Mouse (Mus musculus): ENCODE measurements around the gene Zfp39. TPM values are rescaled to one million over a fixed set of nuclear protein-coding genes. Genes with fewer than 3 reads are reported as not detected.

Gene Zfp39
- polyA plus RNA-seq, 1 experiment from 2014 or later, result 8.8 TPM

DNA sequence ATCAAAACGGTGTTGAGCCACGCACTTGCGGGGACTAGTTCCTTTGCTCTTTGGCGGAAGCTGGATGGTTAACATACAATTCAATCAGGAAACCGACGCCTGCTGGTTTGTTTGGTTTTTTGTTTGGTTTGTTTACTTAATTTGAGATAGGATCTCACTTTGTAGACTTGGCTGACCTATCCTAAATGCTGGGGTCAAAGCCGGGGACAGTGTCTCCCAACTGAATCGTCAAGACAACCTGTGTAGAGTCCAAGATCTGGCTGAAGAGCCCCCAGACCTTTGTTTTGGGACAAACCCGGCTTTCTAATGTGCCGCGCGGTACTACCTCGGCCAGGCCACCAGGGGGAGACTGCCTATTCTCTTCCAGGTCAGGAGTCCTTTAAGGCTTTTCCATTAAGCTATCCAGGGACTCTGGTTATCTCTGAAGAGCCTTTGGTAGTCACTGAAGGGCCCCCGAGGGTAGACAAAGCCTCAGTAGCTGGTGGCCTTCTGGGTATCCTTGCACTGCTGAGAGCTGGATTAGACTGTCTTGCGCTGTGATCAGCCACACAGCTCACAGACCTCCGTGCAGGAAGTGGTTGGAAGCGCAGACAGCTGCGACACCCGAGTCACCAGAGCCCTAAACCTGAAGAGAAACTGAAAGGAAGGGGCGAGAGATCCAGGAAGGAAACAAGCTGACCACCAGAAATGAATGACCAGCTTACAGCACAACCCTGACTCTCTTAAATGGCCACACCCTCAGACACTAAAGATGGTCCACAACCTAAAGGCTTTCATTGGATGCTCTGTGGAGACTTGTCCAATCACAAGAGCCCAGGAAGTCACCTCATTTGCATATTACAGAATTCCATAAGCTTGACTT, 24.0 kb upstream of the Zfp39 start:
- 0 out of 2 replicates have a peak overlapping the region, but pooled peaks have one; percentile 0 for H3K4me2 ChIP-seq (ENCODE audit: low read depth, low read length, severe bottlenecking)
- no peak overlapping the region for H3K4me3 ChIP-seq (ENCODE audit: low read depth, low read length)
- no peaks in the 10 kb centered on the region for H3K27me3 ChIP-seq (ENCODE audit: control insufficient read depth, insufficient read depth, low read length)
- H3K36me3 ChIP-seq (ENCODE audit: control insufficient read depth, insufficient read depth, low read length), result peaks cover 8% of the 10 kb centered on the region; the same call in 1 of the 2 replicates
- H3K9ac ChIP-seq (ENCODE audit: low read length), result 0 out of 2 replicates have a peak overlapping the region, but pooled peaks have one; percentile 2
- no peaks in the 10 kb centered on the region for H3K4me1 ChIP-seq (replicated peaks; ENCODE audit: control insufficient read depth, insufficient read depth, low read length)
- ATAC-seq (replicated peaks; ENCODE audit: low FRiP score) (peak; percentile 72), DNase-seq (ENCODE audit: low spot score) (peak; percentile 88)
- no peak overlapping the region for H3K27ac ChIP-seq (ENCODE audit: low read depth, low read length)
- no peaks in the 10 kb centered on the region for H3K9me3 ChIP-seq (ENCODE audit: control insufficient read depth, low read length)
- 41% methylated on average over 20 of the region's 20 CpGs for whole genome bisulfite sequencing

DNA sequence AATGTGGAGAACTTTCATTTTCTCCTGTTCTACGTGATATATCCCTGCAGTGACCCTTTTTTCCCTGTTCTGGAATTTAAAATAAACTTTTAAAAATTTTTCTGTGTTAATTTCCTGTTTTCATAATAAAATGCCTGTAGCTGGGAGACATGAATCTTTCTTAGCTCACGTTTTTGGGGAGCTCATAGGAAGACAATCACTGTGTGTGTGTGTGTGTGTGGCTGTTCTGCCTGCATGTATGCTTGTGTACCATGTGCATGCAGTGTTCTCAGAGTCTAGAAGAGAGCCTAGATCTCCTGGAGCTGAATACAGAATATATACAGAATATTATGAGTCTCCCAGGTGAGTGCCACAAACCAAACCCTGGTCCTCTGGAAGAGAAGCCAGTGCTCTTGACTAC, 23.0 kb upstream of the Zfp39 start:
- WGBS, result 84% methylated on average over 2 of the region's 2 CpGs
- no peak for ATAC-seq (replicated peaks; ENCODE audit: low FRiP score)
- H3K4me3 ChIP-seq (ENCODE audit: low read depth, low read length), result no peak overlapping the region
- H3K9ac ChIP-seq (ENCODE audit: low read length), result no peak overlapping the region
- H3K9me3 ChIP-seq (ENCODE audit: control insufficient read depth, low read length), result no peaks in the 10 kb centered on the region
- no peak overlapping the region for H3K27ac ChIP-seq (ENCODE audit: low read depth, low read length)
- H3K4me2 ChIP-seq (ENCODE audit: low read depth, low read length, severe bottlenecking), result no peak overlapping the region
- H3K27me3 ChIP-seq (ENCODE audit: control insufficient read depth, insufficient read depth, low read length), result no peaks in the 10 kb centered on the region
- peaks cover 4% of the 10 kb centered on the region; the same call in 1 of the 2 replicates for H3K36me3 ChIP-seq (ENCODE audit: control insufficient read depth, insufficient read depth, low read length)
- DNase-seq (ENCODE audit: low spot score), result no peak
- H3K4me1 ChIP-seq (replicated peaks; ENCODE audit: control insufficient read depth, insufficient read depth, low read length), result no peaks in the 10 kb centered on the region

DNA sequence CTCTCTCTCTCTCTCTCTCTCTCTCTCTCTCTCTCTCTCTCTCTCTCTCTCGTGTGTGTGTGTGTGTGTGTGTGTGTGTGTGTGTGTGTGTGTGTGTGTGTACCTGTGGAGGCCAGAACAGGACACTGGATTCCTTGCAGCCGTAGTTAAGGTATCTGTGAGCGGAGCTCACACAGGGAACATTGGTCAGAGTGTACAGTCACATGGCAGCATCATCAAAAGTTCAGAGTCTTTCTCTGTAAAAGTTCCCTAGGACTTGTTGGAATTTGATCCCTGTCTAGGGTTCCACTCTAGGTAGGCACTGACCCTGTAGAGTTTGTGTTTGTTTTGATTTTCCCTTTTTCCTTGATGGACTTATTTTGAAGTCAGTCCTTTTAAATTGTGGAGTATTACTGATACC, 22.6 kb upstream of the Zfp39 start:
- 87% methylated on average over 2 of the region's 3 CpGs for WGBS

DNA sequence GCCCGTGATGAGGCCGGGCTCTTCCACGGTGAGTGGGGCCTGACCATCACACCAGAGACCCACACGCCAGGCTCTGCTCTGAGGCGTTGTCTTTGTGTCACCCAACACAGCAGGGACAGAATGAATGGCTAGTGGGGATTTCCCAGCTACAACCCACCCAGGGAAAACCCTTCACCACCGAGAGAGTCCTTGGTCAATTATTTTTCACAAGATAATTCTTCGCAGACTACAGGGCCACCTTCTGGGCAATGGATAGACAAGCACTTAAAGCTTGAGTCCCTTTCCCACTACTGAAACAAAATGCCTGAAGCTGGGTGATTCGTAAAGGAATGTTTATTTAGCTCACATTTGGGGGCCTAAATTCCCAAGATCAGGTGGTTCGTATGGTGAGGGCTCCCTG, 18.4 kb upstream of the Zfp39 start:
- Histone ChIP-seq H3K27me3 (ENCODE audit: control insufficient read depth, insufficient read depth, low read length) (no peaks in the 10 kb centered on the region), H3K4me1 (replicated peaks; ENCODE audit: control insufficient read depth, insufficient read depth, low read length) (no peaks in the 10 kb centered on the region), H3K27ac (ENCODE audit: low read depth, low read length) (no peak overlapping the region), H3K4me3 (ENCODE audit: low read depth, low read length) (no peak overlapping the region), H3K36me3 (ENCODE audit: control insufficient read depth, insufficient read depth, low read length) (no peaks in the 10 kb centered on the region), H3K9me3 (ENCODE audit: control insufficient read depth, low read length) (no peaks in the 10 kb centered on the region), H3K4me2 (ENCODE audit: low read depth, low read length, severe bottlenecking) (no peak overlapping the region), H3K9ac (ENCODE audit: low read length) (no peak overlapping the region)
- ATAC-seq (replicated peaks; ENCODE audit: low FRiP score) (no peak), DNase-seq (ENCODE audit: low spot score) (no peak)
- 79% methylated on average over 9 of the region's 9 CpGs for WGBS

More for the DNA sequence above, 22.6 kb upstream of the Zfp39 start:
- Histone ChIP-seq H3K27ac (ENCODE audit: low read depth, low read length) (no peak overlapping the region), H3K4me1 (replicated peaks; ENCODE audit: control insufficient read depth, insufficient read depth, low read length) (no peaks in the 10 kb centered on the region), H3K4me2 (ENCODE audit: low read depth, low read length, severe bottlenecking) (no peak overlapping the region), H3K9me3 (ENCODE audit: control insufficient read depth, low read length) (no peaks in the 10 kb centered on the region), H3K9ac (ENCODE audit: low read length) (no peak overlapping the region), H3K4me3 (ENCODE audit: low read depth, low read length) (no peak overlapping the region), H3K36me3 (ENCODE audit: control insufficient read depth, insufficient read depth, low read length) (peaks cover under 1% of the 10 kb centered on the region; the same call in 1 of the 2 replicates), H3K27me3 (ENCODE audit: control insufficient read depth, insufficient read depth, low read length) (no peaks in the 10 kb centered on the region)
- ATAC-seq (replicated peaks; ENCODE audit: low FRiP score) (no peak), DNase-seq (ENCODE audit: low spot score) (no peak)

DNA sequence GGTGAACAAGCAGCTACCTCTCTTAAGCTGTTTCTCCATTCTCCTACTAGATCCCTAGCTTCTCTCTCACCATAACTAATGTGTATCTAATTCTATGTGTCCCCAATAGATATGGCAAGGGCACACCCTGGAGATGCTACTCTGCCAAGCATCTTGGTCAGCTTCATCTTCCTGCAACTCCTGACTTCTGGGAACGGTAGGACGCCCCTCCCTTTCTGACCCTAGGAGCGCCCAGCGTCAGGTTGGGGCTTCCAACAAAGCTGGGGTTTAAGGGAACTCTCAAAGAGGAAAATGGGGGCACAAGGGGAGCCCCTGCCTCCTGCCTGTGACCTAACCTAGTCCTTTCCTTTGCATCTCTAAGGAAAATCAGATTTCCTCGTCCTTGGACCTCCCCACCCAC, 14.7 kb upstream of the Zfp39 start:
- no peaks in the 10 kb centered on the region for H3K36me3 ChIP-seq (ENCODE audit: control insufficient read depth, insufficient read depth, low read length)
- H3K4me1 ChIP-seq (replicated peaks; ENCODE audit: control insufficient read depth, insufficient read depth, low read length), result 0 out of 2 replicates have a peak, but pooled peaks cover 2% of the 10 kb centered on the region
- ATAC-seq (replicated peaks; ENCODE audit: low FRiP score) (no peak), DNase-seq (ENCODE audit: low spot score) (no peak)
- H3K9ac ChIP-seq (ENCODE audit: low read length), result no peak overlapping the region
- WGBS, result 73% methylated on average over 5 of the region's 5 CpGs
- H3K9me3 ChIP-seq (ENCODE audit: control insufficient read depth, low read length), result no peaks in the 10 kb centered on the region
- no peak overlapping the region for H3K27ac ChIP-seq (ENCODE audit: low read depth, low read length)
- no peak overlapping the region for H3K4me2 ChIP-seq (ENCODE audit: low read depth, low read length, severe bottlenecking)
- no peak overlapping the region for H3K4me3 ChIP-seq (ENCODE audit: low read depth, low read length)
- H3K27me3 ChIP-seq (ENCODE audit: control insufficient read depth, insufficient read depth, low read length), result no peaks in the 10 kb centered on the region

DNA sequence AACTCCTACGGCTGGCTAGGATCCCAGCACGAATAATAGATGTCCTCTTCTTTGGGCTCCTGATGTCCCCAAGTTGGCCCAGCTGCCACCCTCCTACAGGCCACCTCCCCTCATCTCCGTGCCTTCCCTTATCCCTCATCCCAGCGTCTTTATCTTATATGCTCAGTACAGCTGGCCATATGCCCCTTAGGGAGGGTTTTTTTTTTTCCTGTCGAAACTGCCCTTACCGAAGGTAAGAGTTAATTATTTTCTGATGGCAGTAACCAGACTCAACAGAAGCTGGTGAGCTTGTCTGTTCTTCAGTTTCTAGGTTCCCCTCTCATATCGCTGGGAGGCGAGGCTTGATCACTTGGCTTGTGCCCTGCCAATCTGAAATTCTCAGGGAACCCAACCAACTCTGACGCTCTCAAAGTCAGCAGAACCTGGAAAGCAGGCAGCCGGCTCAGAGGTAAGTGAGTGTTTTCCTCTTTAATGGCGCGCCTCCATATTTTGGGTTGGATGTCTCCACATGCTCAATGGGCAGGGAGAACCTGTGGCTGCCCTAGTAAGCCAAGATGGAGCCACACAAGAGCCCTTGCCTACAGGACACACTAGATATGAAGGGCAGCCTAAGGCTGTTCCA, 13.8 kb upstream of the Zfp39 start, which contains the start of gene Btnl10:
Gene Btnl10 (plus strand): TSS at position 164 of the 622 bp plus-strand sequence.
- ATAC-seq (replicated peaks; ENCODE audit: low FRiP score) (no peak), DNase-seq (ENCODE audit: low spot score) (no peak)
- H3K9me3 ChIP-seq (ENCODE audit: control insufficient read depth, low read length), result no peaks in the 10 kb centered on the region
- no peaks in the 10 kb centered on the region for H3K27me3 ChIP-seq (ENCODE audit: control insufficient read depth, insufficient read depth, low read length)
- H3K27ac ChIP-seq (ENCODE audit: low read depth, low read length), result no peak within 1 kb of the TSS
- 86% methylated on average over 12 of the region's 12 CpGs for WGBS
- H3K9ac ChIP-seq (ENCODE audit: low read length), result no peak within 1 kb of the TSS
- no peaks in the 10 kb centered on the region for H3K36me3 ChIP-seq (ENCODE audit: control insufficient read depth, insufficient read depth, low read length)
- H3K4me1 ChIP-seq (replicated peaks; ENCODE audit: control insufficient read depth, insufficient read depth, low read length), result 0 out of 2 replicates have a peak, but pooled peaks cover 2% of the 10 kb centered on the region
- H3K4me2 ChIP-seq (ENCODE audit: low read depth, low read length, severe bottlenecking), result no peak within 1 kb of the TSS
- H3K4me3 ChIP-seq (ENCODE audit: low read depth, low read length), result no peak within 1 kb of the TSS

DNA sequence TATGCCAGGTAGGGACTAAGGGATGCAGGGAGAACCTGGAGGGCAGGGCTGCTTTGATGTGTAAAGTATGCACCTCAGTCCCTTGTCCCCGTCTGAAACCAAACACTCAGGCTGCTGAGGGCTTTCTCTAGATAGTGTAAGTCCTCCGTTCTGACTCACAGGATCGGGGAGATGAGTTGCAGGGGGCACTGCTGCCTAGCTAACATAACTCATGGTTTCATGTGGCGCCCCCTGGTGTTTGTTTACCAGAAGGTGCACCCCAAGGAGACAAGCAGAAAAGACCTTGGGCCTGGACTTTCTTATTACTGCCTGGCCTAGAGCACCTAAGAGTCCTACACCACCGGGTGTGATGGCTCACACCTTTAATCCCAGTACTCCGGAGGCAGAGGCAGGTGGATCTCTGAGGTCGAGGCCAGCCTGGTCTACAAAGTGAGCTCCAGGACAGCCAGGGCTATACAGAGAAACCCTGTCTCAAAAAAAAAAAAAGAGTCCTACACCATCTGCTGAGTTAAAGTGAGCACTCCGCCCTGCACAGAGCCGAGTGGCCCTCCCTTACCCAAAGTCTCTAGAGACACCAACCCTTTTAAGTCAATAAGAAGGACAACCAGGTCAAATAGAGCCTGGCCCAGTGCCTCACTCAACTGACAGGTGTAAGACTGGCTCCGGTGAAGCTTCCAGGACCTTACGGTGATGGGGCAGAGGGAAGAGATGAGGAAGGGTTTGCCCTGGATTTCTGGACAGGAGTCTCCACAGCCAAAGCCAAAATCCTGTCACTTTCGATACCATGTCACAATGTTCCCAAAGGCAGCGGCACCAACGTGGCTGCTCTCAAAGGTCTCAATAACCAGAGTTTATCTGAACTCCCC, 13.1 kb upstream of the Zfp39 start:
- no peak overlapping the region for H3K4me3 ChIP-seq (ENCODE audit: low read depth, low read length)
- 55% methylated on average over 14 of the region's 14 CpGs for WGBS

DNA sequence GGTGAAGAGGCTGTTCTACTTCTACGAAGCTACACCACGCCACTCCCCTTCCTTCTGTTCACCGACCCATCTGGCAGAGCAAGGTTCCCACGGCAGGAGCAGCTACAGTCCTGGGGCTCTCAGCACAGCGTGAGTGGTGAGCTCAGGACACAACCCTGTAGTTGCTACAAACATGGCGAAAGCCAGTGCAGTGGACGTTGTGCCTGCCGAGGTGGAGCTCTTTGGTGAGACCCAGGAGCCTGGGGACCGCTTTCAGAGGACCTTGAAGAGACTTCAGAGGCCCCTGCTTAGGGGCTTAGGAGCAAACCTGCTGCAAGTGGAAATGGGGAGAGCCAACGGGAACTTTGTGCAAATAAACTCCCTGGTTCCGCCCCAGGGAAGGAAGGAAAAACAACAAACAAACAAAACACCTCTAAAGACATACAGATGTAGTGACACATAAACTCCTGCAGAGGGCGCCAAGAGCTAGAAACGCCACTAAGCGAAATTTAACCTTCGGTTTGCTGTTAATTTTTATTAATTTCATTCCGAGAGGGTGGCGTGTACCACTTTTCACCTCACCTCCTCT, 10.5 kb upstream of the Zfp39 start:
- 22% methylated on average over 17 of the region's 17 CpGs for WGBS
- peak; percentile 60 for DNase-seq (ENCODE audit: low spot score)
- H3K27me3 ChIP-seq (ENCODE audit: control insufficient read depth, insufficient read depth, low read length), result no peaks in the 10 kb centered on the region
- 0 out of 2 replicates have a peak, but pooled peaks cover 2% of the 10 kb centered on the region for H3K4me1 ChIP-seq (replicated peaks; ENCODE audit: control insufficient read depth, insufficient read depth, low read length)
- no peak overlapping the region for H3K27ac ChIP-seq (ENCODE audit: low read depth, low read length)
- H3K4me3 ChIP-seq (ENCODE audit: low read depth, low read length), result peak overlapping the region; percentile 22
- H3K9ac ChIP-seq (ENCODE audit: low read length), result peak overlapping the region; percentile 48
- no peak for ATAC-seq (replicated peaks; ENCODE audit: low FRiP score)
- no peaks in the 10 kb centered on the region for H3K9me3 ChIP-seq (ENCODE audit: control insufficient read depth, low read length)
- H3K36me3 ChIP-seq (ENCODE audit: control insufficient read depth, insufficient read depth, low read length), result no peaks in the 10 kb centered on the region
- peak overlapping the region; percentile 46 for H3K4me2 ChIP-seq (ENCODE audit: low read depth, low read length, severe bottlenecking)

More for the DNA sequence above, 13.1 kb upstream of the Zfp39 start:
- no peak overlapping the region for H3K9ac ChIP-seq (ENCODE audit: low read length)
- no peak overlapping the region for H3K27ac ChIP-seq (ENCODE audit: low read depth, low read length)
- no peaks in the 10 kb centered on the region for H3K27me3 ChIP-seq (ENCODE audit: control insufficient read depth, insufficient read depth, low read length)
- H3K4me1 ChIP-seq (replicated peaks; ENCODE audit: control insufficient read depth, insufficient read depth, low read length), result 0 out of 2 replicates have a peak, but pooled peaks cover 2% of the 10 kb centered on the region
- H3K9me3 ChIP-seq (ENCODE audit: control insufficient read depth, low read length), result no peaks in the 10 kb centered on the region
- ATAC-seq (replicated peaks; ENCODE audit: low FRiP score) (no peak), DNase-seq (ENCODE audit: low spot score) (peak; percentile 74)
- H3K36me3 ChIP-seq (ENCODE audit: control insufficient read depth, insufficient read depth, low read length), result no peaks in the 10 kb centered on the region
- no peak overlapping the region for H3K4me2 ChIP-seq (ENCODE audit: low read depth, low read length, severe bottlenecking)

All from forebrain, embryonic 11.5 days (tissue).